Mouse (Mus musculus) liver, postnatal 0 days (tissue): ENCODE measurements at regions not wholly inside any gene's neighbourhood (a gene's known extent, or its start where the extent isn't known, plus 50 kb on each side); places are given as distances from the start of the nearest gene placed in this dataset.

ENCODE experiments used
- ATAC-seq: fragments of 200-750 bp; cut with Nextera tagmentation; 2 replicates; pipeline ENCODE4 v1.8.0; 2017; ENCODE audit warnings: mild to moderate bottlenecking, moderate library complexity
- DNase-seq: peaks from one replicate; pipeline ENCODE4 v3.0.0-alpha.2; 2016
- H3K27ac ChIP-seq: fragments of 300-500 bp; sonication (generic); 2 replicates; pipeline ENCODE4 v1.5.1; 2014; ENCODE audit warnings: antibody characterized with exemption, moderate library complexity, mild to moderate bottlenecking, low read depth
- H3K27me3 ChIP-seq: fragments of 300-500 bp; sonication (generic); 2 replicates; pipeline ENCODE4 v1.6.1; 2014; ENCODE audit warnings: low read length, control low read depth, mixed read lengths; ENCODE audit not compliant: insufficient read depth
- H3K36me3 ChIP-seq: fragments of 300-500 bp; sonication (generic); replicated peaks from 2 replicates; pipeline ENCODE4 v1.6.1; 2014; ENCODE audit warnings: mild to moderate bottlenecking, control low read depth, low read length, moderate library complexity, mixed read lengths; ENCODE audit not compliant: insufficient read depth
- H3K4me1 ChIP-seq: fragments of 300-500 bp; sonication (generic); 2 replicates; pipeline ENCODE4 v1.6.1; 2014; ENCODE audit warnings: antibody characterized with exemption, mild to moderate bottlenecking, control low read depth; ENCODE audit not compliant: insufficient read depth
- H3K4me2 ChIP-seq: fragments of 300-500 bp; sonication (generic); 2 replicates; pipeline ENCODE4 v1.6.1; 2014; ENCODE audit warnings: low read depth, mild to moderate bottlenecking, low read length, moderate library complexity, mixed read lengths
- H3K4me3 ChIP-seq: fragments of 300-500 bp; sonication (generic); 2 replicates; pipeline ENCODE4 v1.5.1; 2014; ENCODE audit warnings: low read depth, low read length
- H3K9ac ChIP-seq: fragments of 300-500 bp; sonication (generic); replicated peaks from 2 replicates; pipeline ENCODE4 v1.6.1; 2014; ENCODE audit warnings: mild to moderate bottlenecking, moderate library complexity
- H3K9me3 ChIP-seq: fragments of 300-500 bp; sonication (generic); 2 replicates; pipeline ENCODE4 v1.6.1; 2016; ENCODE audit warnings: mild to moderate bottlenecking, control low read depth, low read length, mixed read lengths
- CTCF ChIP-seq: sonication (generic); IDR thresholded peaks from 2 replicates; pipeline ENCODE4 v1.5.1; 2016; ENCODE audit warnings: antibody characterized with exemption, low read depth
- EP300 ChIP-seq: IDR thresholded peaks from 2 replicates; pipeline ENCODE4 v1.6.1; 2016; ENCODE audit warnings: antibody characterized with exemption, low read depth, mild to moderate bottlenecking
- WGBS: fragments of 180-500 bp; shearing (Covaris S2); extraction: QIAGEN DNeasy Blood & Tissue Kit; methylation state at CpG from one replicate; pipeline ENCODE4 v1.1.7; 2014; ENCODE audit not compliant: insufficient replicate concordance; 5-methylcytosine and 5-hydroxymethylcytosine counted together

- 70% methylated on average over 8 of the region's 8 CpGs for WGBS
- Histone ChIP-seq H3K4me2 (no peak overlapping the region), H3K4me3 (no peak overlapping the region)
Observed at GRCm38 (mm10) chr8:37134192-37134964, 141.0 kb downstream of the AI429214 start.

DNA sequence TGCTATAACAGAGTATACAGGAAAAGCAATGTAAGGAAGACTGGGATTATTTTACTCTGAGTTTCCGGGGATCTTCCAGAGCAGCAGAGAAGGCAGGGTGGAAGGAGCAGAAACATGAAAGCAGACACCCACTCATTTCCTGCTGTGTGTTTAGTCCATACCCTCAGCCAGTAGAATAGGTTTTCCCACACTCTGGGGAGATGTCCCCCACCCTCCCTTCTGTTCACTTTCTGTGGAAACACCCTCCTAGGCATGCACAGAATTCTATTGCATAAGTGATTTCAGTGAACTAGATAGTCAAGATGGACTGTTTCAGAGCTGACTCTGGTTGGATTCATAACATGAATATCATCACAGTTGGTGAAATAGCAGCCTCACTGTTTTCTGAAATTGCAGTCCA lies 156.9 kb downstream of the AI429214 start:
- Histone ChIP-seq H3K36me3 (no peaks in the 10 kb centered on the region), H3K4me1 (no peaks in the 10 kb centered on the region), H3K4me2 (no peak overlapping the region), H3K27ac (no peak overlapping the region), H3K4me3 (no peak overlapping the region), H3K27me3 (no peaks in the 10 kb centered on the region), H3K9me3 (no peaks in the 10 kb centered on the region), H3K9ac (no peak overlapping the region)
- no peak for ATAC-seq
- no peak for DNase-seq
- TF ChIP-seq CTCF (no peak), EP300 (no peak)
- WGBS: 70% methylated on average over 1 of the region's 1 CpGs

More at GRCm38 (mm10) chr8:37134192-37134964, 141.0 kb downstream of the AI429214 start:
- Histone ChIP-seq H3K27ac (no peak overlapping the region), H3K4me1 (no peaks in the 10 kb centered on the region), H3K27me3 (no peaks in the 10 kb centered on the region), H3K36me3 (no peaks in the 10 kb centered on the region), H3K9ac (no peak overlapping the region), H3K9me3 (no peaks in the 10 kb centered on the region)
- DNase-seq (no peak), ATAC-seq (no peak)
- TF ChIP-seq EP300 (no peak), CTCF (no peak)

DNA sequence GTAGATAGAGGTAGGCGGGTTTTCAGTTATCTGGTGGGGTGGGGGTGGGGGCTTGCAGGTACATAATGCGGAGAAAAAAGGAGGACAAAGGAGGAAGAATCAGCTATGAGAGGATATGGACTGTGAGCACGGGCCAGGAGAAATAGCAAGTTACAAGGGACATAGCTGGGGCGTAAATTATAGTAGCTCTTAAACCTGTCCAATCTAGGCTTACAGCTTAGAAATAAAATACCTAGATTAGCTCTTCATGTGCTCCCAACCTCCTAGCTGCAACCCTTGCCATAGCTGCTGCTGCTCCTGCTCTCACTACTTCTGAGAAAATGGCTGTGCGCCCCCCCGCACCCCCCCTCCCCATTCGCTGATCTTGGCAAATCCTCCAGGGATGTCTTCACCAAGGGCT lies 161.0 kb downstream of the AI429214 start:
- TF ChIP-seq EP300: no peak
- TF ChIP-seq CTCF: no peak
- Histone ChIP-seq H3K4me3 (no peak overlapping the region), H3K4me2 (no peak overlapping the region), H3K36me3 (no peaks in the 10 kb centered on the region), H3K4me1 (no peaks in the 10 kb centered on the region), H3K27me3 (no peaks in the 10 kb centered on the region), H3K27ac (no peak overlapping the region), H3K9me3 (no peaks in the 10 kb centered on the region), H3K9ac (no peak overlapping the region)
- DNase-seq (no peak), ATAC-seq (no peak)
- 83% methylated on average over 7 of the region's 7 CpGs for WGBS

DNA sequence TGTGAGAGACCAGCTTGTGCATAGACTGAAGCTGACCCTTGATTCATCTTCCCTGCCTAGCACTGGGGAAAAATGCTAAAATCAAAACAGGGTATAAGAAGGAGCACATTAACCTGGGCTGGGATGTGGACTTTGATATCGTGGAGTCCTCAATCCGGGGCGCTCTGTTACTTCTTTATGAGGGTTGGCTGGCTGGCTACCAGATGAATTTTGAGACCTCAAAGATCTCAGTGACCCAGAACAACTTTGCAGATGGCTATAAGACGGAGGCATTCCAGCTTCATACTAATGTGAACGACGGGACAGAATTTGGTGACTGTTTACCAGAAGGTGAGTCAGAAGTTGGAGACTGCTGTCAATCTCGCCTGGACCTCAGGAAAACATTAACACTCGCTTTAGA lies 161.5 kb downstream of the AI429214 start:
- Histone ChIP-seq H3K27ac (no peak overlapping the region), H3K4me3 (no peak overlapping the region), H3K4me2 (no peak overlapping the region), H3K36me3 (no peaks in the 10 kb centered on the region), H3K9me3 (no peaks in the 10 kb centered on the region), H3K27me3 (no peaks in the 10 kb centered on the region), H3K4me1 (no peaks in the 10 kb centered on the region), H3K9ac (no peak overlapping the region)
- DNase-seq (no peak), ATAC-seq (no peak)
- TF ChIP-seq EP300 (no peak), CTCF (no peak)
- 77% methylated on average over 8 of the region's 8 CpGs for WGBS

DNA sequence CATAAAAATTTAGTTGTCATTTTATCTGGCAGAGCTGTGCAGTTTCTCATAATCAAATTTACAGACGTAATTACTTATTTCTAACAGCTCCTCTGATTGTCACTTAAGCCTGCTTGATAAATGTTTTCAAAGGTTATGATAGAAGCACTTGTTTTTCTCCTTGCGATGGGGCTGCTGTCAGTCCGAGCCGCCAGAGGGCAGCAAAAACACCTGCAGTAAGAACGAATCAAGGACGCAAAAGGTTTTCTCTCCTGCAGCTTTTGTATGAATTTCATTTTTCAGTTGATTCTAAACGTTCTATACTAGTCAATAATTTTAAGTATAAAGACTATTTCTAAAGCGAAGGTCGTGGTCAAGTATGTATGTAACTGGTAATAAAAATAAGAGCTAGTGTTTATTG lies 166.1 kb downstream of the AI429214 start:
- Histone ChIP-seq H3K36me3 (no peaks in the 10 kb centered on the region), H3K27ac (no peak overlapping the region), H3K4me2 (no peak overlapping the region), H3K9me3 (no peaks in the 10 kb centered on the region), H3K4me3 (no peak overlapping the region), H3K9ac (no peak overlapping the region), H3K4me1 (no peaks in the 10 kb centered on the region), H3K27me3 (no peaks in the 10 kb centered on the region)
- peak; percentile 65 for DNase-seq
- 9% methylated on average over 9 of the region's 9 CpGs for WGBS
- TF ChIP-seq CTCF (peak; percentile 72), EP300 (no peak)
- ATAC-seq: no peak

- H3K4me2 ChIP-seq: no peak overlapping the region
- H3K9ac ChIP-seq: no peak overlapping the region
- no peaks in the 10 kb centered on the region for H3K9me3 ChIP-seq
- H3K27me3 ChIP-seq: no peaks in the 10 kb centered on the region
- TF ChIP-seq EP300 (no peak), CTCF (no peak)
- DNase-seq: no peak
- H3K4me3 ChIP-seq: no peak overlapping the region
- no peak for ATAC-seq
- no peaks in the 10 kb centered on the region for H3K4me1 ChIP-seq
- no peaks in the 10 kb centered on the region for H3K36me3 ChIP-seq
- WGBS: 91% methylated on average over 1 of the region's 1 CpGs
- H3K27ac ChIP-seq: no peak overlapping the region
Observed at GRCm38 (mm10) chr8:37196859-37197258, 203.5 kb downstream of the AI429214 start.
